9 mouse cellular contexts compared by ENCODE assay signal in genomic region chr13:100669291-100670022, GRCm38 (mm10). TPM values are rescaled to one million over a fixed set of nuclear protein-coding genes. Genes with fewer than 3 reads are reported as not detected.
DNase-seq lines count a peak whose midpoint lies in the region; TF ChIP-seq lines count a peak whose summit lies in the region.
"Had no signal": no experiment of that assay in that cellular context is flagged by ENCODE, and none has a peak within 500 bp of the region (broad histone marks: within the 10 kb centered on the region; RNA-seq: fewer than 3 reads in every experiment).

Ccdc125 (plus strand) TSS chr13:100669717.

- H3K9me3 ChIP-seq in embryonic facial prominence, embryonic 10.5 days: no peaks in the 10 kb centered on the region
- H3K9me3 ChIP-seq in limb, embryonic 10.5 days (replicated peaks): no peaks in the 10 kb centered on the region

- TF ChIP-seq CTCF in gastrocnemius, adult 2 months (IDR thresholded peaks at IDR 0.05): no peak

- peaks cover 25% of the 10 kb centered on the region for H3K36me3 ChIP-seq in embryonic facial prominence, embryonic 10.5 days (replicated peaks)
- peaks cover 24% of the 10 kb centered on the region for H3K36me3 ChIP-seq in limb, embryonic 10.5 days
- H3K36me3 ChIP-seq in splenic B cell, adult 2 months (ENCODE audit: control insufficient read depth, insufficient read depth, low read length, poor library complexity, severe bottlenecking): peaks cover 4% of the 10 kb centered on the region; the same call in 1 of the 2 replicates

- intact Hi-C loops in gastrocnemius, adult 2 months (cut with DNase I): no loop called here

- no peaks in the 10 kb centered on the region for H3K27me3 ChIP-seq in embryonic facial prominence, embryonic 10.5 days (replicated peaks; ENCODE audit: low read depth, poor library complexity, severe bottlenecking)
- H3K27me3 ChIP-seq in limb, embryonic 10.5 days (ENCODE audit: low read depth, poor library complexity, severe bottlenecking): no peaks in the 10 kb centered on the region
- no peaks in the 10 kb centered on the region for H3K27me3 ChIP-seq in splenic B cell, adult 2 months (ENCODE audit: control insufficient read depth, insufficient read depth, low read length, poor library complexity, severe bottlenecking)

- H3K27ac ChIP-seq in gastrocnemius, adult 2 months: peak within 1 kb of the TSS; percentile 64
- H3K27ac ChIP-seq in embryonic facial prominence, embryonic 10.5 days (replicated peaks): peak within 1 kb of the TSS; percentile 89
- peak within 1 kb of the TSS; percentile 85 for H3K27ac ChIP-seq in limb, embryonic 10.5 days

- peak; percentile 29 for DNase-seq in gastrocnemius, adult 2 months
- no peak for DNase-seq in gastrocnemius, adult 18-20 months (ENCODE audit: low spot score)
- peak; percentile 77 for DNase-seq in embryonic facial prominence, embryonic 10.5 days (ENCODE audit: low spot score)
- DNase-seq in heart, postnatal 4 days: peak; percentile 37
- DNase-seq in limb, embryonic 10.5 days (ENCODE audit: low spot score): peak; percentile 77
- peak; percentile 48 for DNase-seq in mesoderm, embryonic 11.5 days (ENCODE audit: low read depth, low spot score)
- peak; percentile 38 for DNase-seq in splenic B cell, adult 2 months (ENCODE audit: low read depth, low spot score)
- DNase-seq in MN1 (ENCODE audit: low spot score): no peak

- peak within 1 kb of the TSS; percentile 86 for H3K4me3 ChIP-seq in gastrocnemius, adult 2 months
- H3K4me3 ChIP-seq in embryonic facial prominence, embryonic 10.5 days: peak within 1 kb of the TSS; percentile 77
- H3K4me3 ChIP-seq in limb, embryonic 10.5 days: peak within 1 kb of the TSS; percentile 64

- WGBS in embryonic facial prominence, embryonic 10.5 days: under 1% methylated on average over 44 of the region's 44 CpGs
- under 1% methylated on average over 44 of the region's 44 CpGs for WGBS in limb, embryonic 10.5 days

- H3K4me1 ChIP-seq in embryonic facial prominence, embryonic 10.5 days: no peaks in the 10 kb centered on the region; the same call in 1 of the 2 replicates
- H3K4me1 ChIP-seq in limb, embryonic 10.5 days: 0 out of 2 replicates have a peak, but pooled peaks cover 6% of the 10 kb centered on the region

RNA-seq across cellular contexts. Expression of gene Ccdc125, which starts in this region (rescaled TPM):
- total RNA-seq in gastrocnemius, adult 2 months (2021): under 1 TPM; 0.15 to 0.17 TPM
- under 1 TPM in 1 of 2 experiments, not detected in 1; 0.27 TPM for total RNA-seq in gastrocnemius, adult 18-20 months (2021)
- 3.9 and 4.6 TPM in 2 replicates for polyA plus RNA-seq in embryonic facial prominence, embryonic 10.5 days (2016; fragmentation: Nextera tagmentation; extraction: Ambion mirVana)
- 1 to 10 TPM; 1.2 to 1.6 TPM for total RNA-seq in heart, postnatal 4 days (2021)
- polyA plus RNA-seq in limb, embryonic 10.5 days (2016; fragmentation: Nextera tagmentation; extraction: Ambion mirVana): 3.7 and 4.1 TPM in 2 replicates
- total RNA-seq: G1E had no signal
- polyA plus RNA-seq: G1E had no signal

Comparison
In these comparisons a context has a peak if more than half of its experiments do, and no peak if none do; other contexts are left out.
1. Peak in DNase-seq, H3K4me3 ChIP-seq and H3K27ac ChIP-seq in gastrocnemius, adult 2 months; RNA of the gene not detected or under 1 TPM.
2. DNase-seq: peak in embryonic facial prominence, embryonic 10.5 days (single experiment), heart, postnatal 4 days (single experiment), limb, embryonic 10.5 days (single experiment), mesoderm, embryonic 11.5 days (single experiment) and splenic B cell, adult 2 months (single experiment); none in gastrocnemius, adult 18-20 months (single experiment) and MN1 (single experiment).
3. Peak in every context shown above with its lines, with median percentiles within 50 percentile points of each other: H3K27ac ChIP-seq and H3K4me3 ChIP-seq.